Mouse (Mus musculus) lung, postnatal 0 days (tissue): ENCODE measurements around the gene Tspan18. TPM values are rescaled to one million over a fixed set of nuclear protein-coding genes. Genes with fewer than 3 reads are reported as not detected.

Experiments
- ATAC-seq: fragments of 200-750 bp; cut with Nextera tagmentation; 2 replicates; pipeline ENCODE4 v1.8.0; 2017; ENCODE audit warnings: moderate library complexity
- DNase-seq: peaks from one replicate; pipeline ENCODE4 v3.0.0-alpha.2; 2016; ENCODE audit warnings: low spot score
- H3K27ac ChIP-seq: fragments of 300-500 bp; sonication (generic); 2 replicates; pipeline ENCODE4 v1.5.1; 2014; ENCODE audit warnings: antibody characterized with exemption, mild to moderate bottlenecking, low read length, mixed read lengths
- H3K27me3 ChIP-seq: fragments of 300-500 bp; sonication (generic); replicated peaks from 2 replicates; pipeline ENCODE4 v1.6.1; 2014; ENCODE audit warnings: low read length, mixed read lengths; ENCODE audit not compliant: insufficient read depth
- H3K36me3 ChIP-seq: fragments of 300-500 bp; sonication (generic); 2 replicates; pipeline ENCODE4 v1.6.1; 2014; ENCODE audit warnings: low read length, mixed read lengths; ENCODE audit not compliant: insufficient read depth
- H3K4me1 ChIP-seq: fragments of 300-500 bp; sonication (generic); 2 replicates; pipeline ENCODE4 v1.6.1; 2014; ENCODE audit warnings: antibody characterized with exemption, low read depth, low read length, mixed read lengths; ENCODE audit not compliant: insufficient read depth
- H3K4me2 ChIP-seq: fragments of 300-500 bp; sonication (generic); replicated peaks from 2 replicates; pipeline ENCODE4 v1.6.1; 2014; ENCODE audit warnings: low read depth, mild to moderate bottlenecking, low read length, moderate library complexity, mixed read lengths
- H3K4me3 ChIP-seq: fragments of 300-500 bp; sonication (generic); 2 replicates; pipeline ENCODE4 v1.5.1; 2014; ENCODE audit warnings: low read depth, low read length
- H3K9ac ChIP-seq: fragments of 300-500 bp; sonication (generic); replicated peaks from 2 replicates; pipeline ENCODE4 v1.6.1; 2014; ENCODE audit warnings: low read depth, mild to moderate bottlenecking
- H3K9me3 ChIP-seq: fragments of 300-500 bp; sonication (generic); 2 replicates; pipeline ENCODE4 v1.6.1; 2016; ENCODE audit warnings: low read length, mixed read lengths
- CTCF ChIP-seq: IDR thresholded peaks from 2 replicates; pipeline ENCODE4 v1.5.1; 2016; ENCODE audit warnings: antibody characterized with exemption, mild to moderate bottlenecking
- EP300 ChIP-seq: IDR thresholded peaks from 2 replicates; pipeline ENCODE4 v1.6.1; 2016; ENCODE audit warnings: antibody characterized with exemption, mild to moderate bottlenecking, control low read depth
- WGBS: fragments of 180-500 bp; shearing (Covaris S2); extraction: QIAGEN DNeasy Blood & Tissue Kit; methylation state at CpG from one replicate; pipeline ENCODE4 v1.1.7; 2014; 5-methylcytosine and 5-hydroxymethylcytosine counted together
- polyA plus RNA-seq: library from polyadenylated mRNA; unstranded; fragments of >200 nt; fragmentation: Nextera tagmentation; extraction: Ambion mirVana; gene quantifications from 2 replicates; pipeline ENCODE4 v1.2.1, GENCODE M21; 2015

Gene Tspan18
- polyA plus RNA-seq: 36.4 and 39.9 TPM in 2 replicates

- DNase-seq (peak; percentile 93), ATAC-seq (peak; percentile 90)
- H3K36me3 ChIP-seq: no peaks in the 10 kb centered on the region
- TF ChIP-seq CTCF: no peak
- no peak for TF ChIP-seq EP300
- WGBS: under 1% methylated on average over 83 of the region's 95 CpGs
- no peaks in the 10 kb centered on the region for H3K9me3 ChIP-seq
- H3K27ac ChIP-seq: peak within 1 kb of the TSS; percentile 58
- H3K27me3 ChIP-seq: no peaks in the 10 kb centered on the region
- peak within 1 kb of the TSS; percentile 98 for H3K4me2 ChIP-seq
- H3K9ac ChIP-seq: peak within 1 kb of the TSS; percentile 50
- peaks cover 3% of the 10 kb centered on the region; the same call in 1 of the 2 replicates for H3K4me1 ChIP-seq
- H3K4me3 ChIP-seq: peak within 1 kb of the TSS; percentile 61
These were observed at the start of gene Tspan18 for GRCm38 (mm10) chr2:93333817-93334731. Tspan18 (minus strand) TSS chr2:93334505.

- 73% methylated on average over 5 of the region's 5 CpGs for WGBS
- no peak overlapping the region for H3K9ac ChIP-seq
- no peak for ATAC-seq
- no peak overlapping the region for H3K4me3 ChIP-seq
- no peak overlapping the region for H3K4me2 ChIP-seq
- no peak for DNase-seq
- TF ChIP-seq EP300 (no peak), CTCF (no peak)
- H3K27me3 ChIP-seq: no peaks in the 10 kb centered on the region
- H3K36me3 ChIP-seq: no peaks in the 10 kb centered on the region
- no peak overlapping the region for H3K27ac ChIP-seq
- no peaks in the 10 kb centered on the region for H3K9me3 ChIP-seq
- no peaks in the 10 kb centered on the region for H3K4me1 ChIP-seq
These were observed 49.5 kb upstream of the Tspan18 start for GRCm38 (mm10) chr2:93383831-93384230.

- Histone ChIP-seq H3K9me3 (no peaks in the 10 kb centered on the region), H3K4me2 (no peak overlapping the region), H3K4me3 (no peak overlapping the region), H3K4me1 (no peaks in the 10 kb centered on the region), H3K27ac (no peak overlapping the region), H3K27me3 (no peaks in the 10 kb centered on the region), H3K36me3 (no peaks in the 10 kb centered on the region), H3K9ac (no peak overlapping the region)
- ATAC-seq: peak; percentile 78
- TF ChIP-seq EP300 (peak; percentile 79), CTCF (no peak)
- DNase-seq: peak; percentile 54
- WGBS: 25% methylated on average over 2 of the region's 2 CpGs
These were observed 46.4 kb upstream of the Tspan18 start for GRCm38 (mm10) chr2:93380680-93381089.

GRCm38 (mm10) chr2:93377797-93378196, 43.5 kb upstream of the Tspan18 start:
- H3K27me3 ChIP-seq: no peaks in the 10 kb centered on the region
- no peaks in the 10 kb centered on the region for H3K4me1 ChIP-seq
- H3K4me2 ChIP-seq: no peak overlapping the region
- H3K27ac ChIP-seq: no peak overlapping the region
- H3K36me3 ChIP-seq: no peaks in the 10 kb centered on the region
- ATAC-seq (no peak), DNase-seq (no peak)
- H3K9me3 ChIP-seq: no peaks in the 10 kb centered on the region
- TF ChIP-seq CTCF (no peak), EP300 (no peak)
- no peak overlapping the region for H3K9ac ChIP-seq
- no peak overlapping the region for H3K4me3 ChIP-seq
- whole genome bisulfite sequencing: 47% methylated on average over 15 of the region's 15 CpGs

GRCm38 (mm10) chr2:93377157-93377556, 42.9 kb upstream of the Tspan18 start:
- Histone ChIP-seq H3K27ac (no peak overlapping the region), H3K4me2 (no peak overlapping the region), H3K9me3 (no peaks in the 10 kb centered on the region), H3K4me3 (no peak overlapping the region), H3K36me3 (no peaks in the 10 kb centered on the region), H3K4me1 (no peaks in the 10 kb centered on the region), H3K27me3 (no peaks in the 10 kb centered on the region), H3K9ac (no peak overlapping the region)
- ATAC-seq (no peak), DNase-seq (no peak)
- 95% methylated on average over 3 of the region's 3 CpGs for WGBS
- TF ChIP-seq CTCF: no peak
- TF ChIP-seq EP300: no peak

- TF ChIP-seq CTCF (no peak), EP300 (no peak)
- no peak overlapping the region for H3K9ac ChIP-seq
These were observed 38.6 kb upstream of the Tspan18 start for GRCm38 (mm10) chr2:93372872-93373271.

More at GRCm38 (mm10) chr2:93372872-93373271, 38.6 kb upstream of the Tspan18 start:
- ATAC-seq (no peak), DNase-seq (no peak)
- 91% methylated on average over 10 of the region's 10 CpGs for WGBS
- Histone ChIP-seq H3K4me3 (no peak overlapping the region), H3K27me3 (no peaks in the 10 kb centered on the region), H3K36me3 (no peaks in the 10 kb centered on the region), H3K4me1 (no peaks in the 10 kb centered on the region), H3K9me3 (no peaks in the 10 kb centered on the region), H3K27ac (no peak overlapping the region), H3K4me2 (no peak overlapping the region)
